Comparison of ENCODE assay signal across 9 mouse cellular contexts in genomic region chr6:99033062-99033461, GRCm38 (mm10).
A peak's percentile ranks its signal among the peaks of the same experiment; 100 is the strongest.
DNase-seq lines count a peak whose midpoint lies in the region; ATAC-seq and TF ChIP-seq lines count a peak whose summit lies in the region.
"Had no signal": no experiment of that assay in that cellular context is flagged by ENCODE, and none has a peak within 500 bp of the region (broad histone marks: within the 10 kb centered on the region; RNA-seq: fewer than 3 reads in every experiment).

No protein-coding gene starts in this region.

- H3K4me2 ChIP-seq in kidney, embryonic 16.5 days (replicated peaks; ENCODE audit: low read depth, low read length) = no peak overlapping the region
- H3K4me2 ChIP-seq: limb, embryonic 15.5 days had no signal

- no peak overlapping the region for H3K27ac ChIP-seq in kidney, embryonic 16.5 days (ENCODE audit: low read length)
- 0 out of 2 replicates have a peak overlapping the region, but pooled peaks have one; percentile 28 for H3K27ac ChIP-seq in ES-Bruce4 (ENCODE audit: insufficient read depth, low read length)
- H3K27ac ChIP-seq: limb, embryonic 15.5 days had no signal

- no peak overlapping the region for H3K4me3 ChIP-seq in kidney, embryonic 16.5 days (ENCODE audit: low read length)
- no peak overlapping the region for H3K4me3 ChIP-seq in ES-Bruce4 (ENCODE audit: low read depth, low read length)
- H3K4me3 ChIP-seq in lung, adult 2 months (replicated peaks; ENCODE audit: extremely low read depth, low read depth, low read length) = no peak overlapping the region
- H3K4me3 ChIP-seq: limb, embryonic 15.5 days had no signal

- no peaks in the 10 kb centered on the region for H3K36me3 ChIP-seq in kidney, embryonic 16.5 days (ENCODE audit: insufficient read depth, low read length)
- no peaks in the 10 kb centered on the region for H3K36me3 ChIP-seq in ES-Bruce4 (ENCODE audit: control insufficient read depth, insufficient read depth, low read length, poor library complexity, severe bottlenecking)
- H3K36me3 ChIP-seq: limb, embryonic 15.5 days had no signal

- 34% methylated on average over 6 of the region's 6 CpGs for WGBS in kidney, embryonic 16.5 days
- 47% methylated on average over 6 of the region's 6 CpGs for WGBS in lung, adult 2 months

- no peak for TF ChIP-seq POLR2A in ES-Bruce4 (IDR thresholded peaks at IDR 0.05; ENCODE audit: insufficient read depth, low read length)
- TF ChIP-seq POLR2A in lung, adult 2 months (IDR thresholded peaks at IDR 0.05; ENCODE audit: borderline replicate concordance, extremely low read depth, low read depth, low read length) = no peak

- DNase-seq in kidney, postnatal 4 days = peak; percentile 46 to 52
- peak; percentile 44 for DNase-seq in 416B (ENCODE audit: low read depth)
- no peak for DNase-seq in lung, adult 2 months
- no peak for DNase-seq in frontal cortex, postnatal 36 days (ENCODE audit: low spot score in 2 of 2)
- DNase-seq: adrenal gland, adult 8-10 months had no signal

- peak; percentile 51 for TF ChIP-seq CTCF in ES-Bruce4 (IDR thresholded peaks at IDR 0.05; ENCODE audit: low read depth, low read length)
- TF ChIP-seq CTCF in lung, adult 2 months (IDR thresholded peaks at IDR 0.05; ENCODE audit: insufficient read depth, low read length) = peak; percentile 52

- H3K9ac ChIP-seq in kidney, embryonic 16.5 days (replicated peaks; ENCODE audit: low read length) = no peak overlapping the region
- H3K9ac ChIP-seq in ES-Bruce4 (ENCODE audit: low read depth, poor library complexity, severe bottlenecking) = 0 out of 2 replicates have a peak overlapping the region, but pooled peaks have one; percentile 2
- H3K9ac ChIP-seq: limb, embryonic 15.5 days had no signal

- H3K4me1 ChIP-seq in kidney, embryonic 16.5 days (ENCODE audit: insufficient read depth, low read length) = peaks cover 13% of the 10 kb centered on the region
- H3K4me1 ChIP-seq in ES-Bruce4 (ENCODE audit: control insufficient read depth, insufficient read depth, low read length) = peaks cover 11% of the 10 kb centered on the region
- peaks cover 16% of the 10 kb centered on the region for H3K4me1 ChIP-seq in lung, adult 2 months (ENCODE audit: control insufficient read depth, insufficient read depth, low read length)

- H3K27me3 ChIP-seq in kidney, embryonic 16.5 days (ENCODE audit: insufficient read depth, low read length) = peaks cover 3% of the 10 kb centered on the region; the same call in 1 of the 2 replicates
- H3K27me3 ChIP-seq in ES-Bruce4 (ENCODE audit: control insufficient read depth, insufficient read depth, low read length, poor library complexity, severe bottlenecking) = no peaks in the 10 kb centered on the region
- H3K27me3 ChIP-seq: limb, embryonic 15.5 days had no signal

- peak; percentile 77 for TF ChIP-seq EP300 in ES-Bruce4 (IDR thresholded peaks at IDR 0.05; ENCODE audit: insufficient read depth, low read depth, low read length)

- no peak for ATAC-seq in kidney, embryonic 16.5 days (ENCODE audit: low FRiP score, low TSS enrichment)
- no peak for ATAC-seq in activated CD4-positive, CD25-positive, alpha-beta regulatory T cell, adult 4 months

- no peaks in the 10 kb centered on the region for H3K9me3 ChIP-seq in kidney, embryonic 16.5 days (ENCODE audit: low read length)
- no peaks in the 10 kb centered on the region for H3K9me3 ChIP-seq in ES-Bruce4 (replicated peaks; ENCODE audit: control insufficient read depth, insufficient read depth, low read length, poor library complexity, severe bottlenecking)
- H3K9me3 ChIP-seq: limb, embryonic 15.5 days had no signal

Comparison
In these comparisons a context has a peak if more than half of its experiments do, and no peak if none do; other contexts are left out.
1. DNase-seq: peak in kidney, postnatal 4 days (2 of 2) and 416B (single experiment); none in lung, adult 2 months (single experiment) and frontal cortex, postnatal 36 days (0 of 2).